Mouse (Mus musculus): ENCODE results near the gene Gm16181.

Gm16181 gene

GRCm38 (mm10) chr17:35195631-35196320 is 24.9 kb upstream of the Gm16181 start:
- DNase-seq (ENCODE audit: low read depth, low spot score): peak; percentile 51

GRCm38 (mm10) chr17:35196321-35196641 is 24.4 kb upstream of the Gm16181 start:
- DNase-seq (ENCODE audit: low read depth, low spot score): no peak

GRCm38 (mm10) chr17:35197126-35197525 is 23.5 kb upstream of the Gm16181 start:
- no peak for DNase-seq (ENCODE audit: low read depth, low spot score)

- no peak for DNase-seq (ENCODE audit: low read depth, low spot score)
Observed at GRCm38 (mm10) chr17:35198029-35198428, 22.6 kb upstream of the Gm16181 start.

- DNase-seq (ENCODE audit: low read depth, low spot score): no peak
Observed at GRCm38 (mm10) chr17:35198946-35199345, 21.7 kb upstream of the Gm16181 start.

GRCm38 (mm10) chr17:35200398-35200797 is 20.2 kb upstream of the Gm16181 start:
- DNase-seq (ENCODE audit: low read depth, low spot score): no peak

- no peak for DNase-seq (ENCODE audit: low read depth, low spot score)
Observed at GRCm38 (mm10) chr17:35201128-35201527, 19.5 kb upstream of the Gm16181 start.

GRCm38 (mm10) chr17:35201787-35202186 is 18.8 kb upstream of the Gm16181 start, which contains the start of gene Tnf:
Tnf (minus strand) TSS chr17:35202007.
- no peak for DNase-seq (ENCODE audit: low read depth, low spot score)

GRCm38 (mm10) chr17:35202442-35202841 is 18.2 kb upstream of the Gm16181 start:
- DNase-seq (ENCODE audit: low read depth, low spot score): no peak

- DNase-seq (ENCODE audit: low read depth, low spot score): no peak
Observed at GRCm38 (mm10) chr17:35204494-35205379, 15.9 kb upstream of the Gm16181 start, which contains the start of gene Lta. Lta (minus strand) TSS chr17:35205351.

GRCm38 (mm10) chr17:35205380-35205769 is 15.3 kb upstream of the Gm16181 start:
- no peak for DNase-seq (ENCODE audit: low read depth, low spot score)

- no peak for DNase-seq (ENCODE audit: low read depth, low spot score)
Observed at GRCm38 (mm10) chr17:35209785-35210535, 10.7 kb upstream of the Gm16181 start.

- no peak for DNase-seq (ENCODE audit: low read depth, low spot score)
Observed at GRCm38 (mm10) chr17:35210593-35210992, 10.0 kb upstream of the Gm16181 start.

- no peak for DNase-seq (ENCODE audit: low read depth, low spot score)
Observed at GRCm38 (mm10) chr17:35213071-35213470, 7.6 kb upstream of the Gm16181 start.

GRCm38 (mm10) chr17:35218516-35219193 is 2.0 kb upstream of the Gm16181 start:
- no peak for DNase-seq (ENCODE audit: low read depth, low spot score)

GRCm38 (mm10) chr17:35219601-35220041 is 1.0 kb upstream of the Gm16181 start:
- DNase-seq (ENCODE audit: low read depth, low spot score): no peak

GRCm38 (mm10) chr17:35222299-35222698 is 1.7 kb downstream of the Gm16181 start:
- no peak for DNase-seq (ENCODE audit: low read depth, low spot score)

- no peak for DNase-seq (ENCODE audit: low read depth, low spot score)
Observed at GRCm38 (mm10) chr17:35224641-35225040, 4.0 kb downstream of the Gm16181 start.

- no peak for DNase-seq (ENCODE audit: low read depth, low spot score)
Observed at GRCm38 (mm10) chr17:35225456-35225855, 4.8 kb downstream of the Gm16181 start.

- no peak for DNase-seq (ENCODE audit: low read depth, low spot score)
Observed at GRCm38 (mm10) chr17:35226561-35227046, 6.0 kb downstream of the Gm16181 start.

GRCm38 (mm10) chr17:35231022-35231421 is 10.4 kb downstream of the Gm16181 start:
- no peak for DNase-seq (ENCODE audit: low read depth, low spot score)
